Mouse (Mus musculus): ENCODE data around the gene Bglap. TPM values are rescaled to one million over a fixed set of nuclear protein-coding genes. Genes with fewer than 3 reads are reported as not detected.
"Not testable (repeated sequence)": the region's sequence is repeated elsewhere in the genome, so short reads cannot be mapped to it uniquely, and the experiment has no call there.

Bglap gene
- polyA plus RNA-seq (2015; fragmentation: Nextera tagmentation; extraction: Ambion mirVana): not detected in 2 replicates

DNA sequence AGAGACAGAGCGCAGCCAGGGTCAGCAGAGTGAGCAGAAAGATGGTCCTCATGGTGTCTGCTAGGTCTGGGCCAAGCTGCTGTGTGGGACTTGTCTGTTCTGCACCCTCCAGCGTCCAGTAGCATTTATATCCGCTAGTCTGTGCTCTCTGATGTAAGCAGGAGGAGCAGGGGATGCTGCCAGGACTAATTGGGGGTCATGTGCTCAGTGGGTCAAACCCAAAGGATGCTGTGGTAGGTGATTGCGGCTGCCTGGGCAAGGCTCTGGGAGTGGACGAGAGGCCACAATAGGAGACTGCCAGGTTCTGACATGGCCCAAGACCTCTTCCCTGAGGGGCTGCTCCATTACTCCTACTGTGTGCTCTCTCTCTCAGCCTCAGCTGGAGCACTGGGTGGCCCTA, at the start of gene Bglap:
Gene Bglap, minus strand, starts transcription at position 101 of the 400 bp plus-strand sequence.
- no peaks in the 10 kb centered on the region for H3K9me3 ChIP-seq
- H3K4me1 ChIP-seq (replicated peaks): peaks cover 7% of the 10 kb centered on the region
- H3K27ac ChIP-seq (replicated peaks): no peak within 1 kb of the TSS
- no peaks in the 10 kb centered on the region for H3K36me3 ChIP-seq
- no peak for ATAC-seq (ENCODE audit: low FRiP score, low read depth)
- no peaks in the 10 kb centered on the region for H3K27me3 ChIP-seq
- no peak within 1 kb of the TSS for H3K4me3 ChIP-seq
- 85% methylated on average over 5 of the region's 5 CpGs for WGBS
- H3K9ac ChIP-seq: no peak within 1 kb of the TSS
- no peak within 1 kb of the TSS for H3K4me2 ChIP-seq

DNA sequence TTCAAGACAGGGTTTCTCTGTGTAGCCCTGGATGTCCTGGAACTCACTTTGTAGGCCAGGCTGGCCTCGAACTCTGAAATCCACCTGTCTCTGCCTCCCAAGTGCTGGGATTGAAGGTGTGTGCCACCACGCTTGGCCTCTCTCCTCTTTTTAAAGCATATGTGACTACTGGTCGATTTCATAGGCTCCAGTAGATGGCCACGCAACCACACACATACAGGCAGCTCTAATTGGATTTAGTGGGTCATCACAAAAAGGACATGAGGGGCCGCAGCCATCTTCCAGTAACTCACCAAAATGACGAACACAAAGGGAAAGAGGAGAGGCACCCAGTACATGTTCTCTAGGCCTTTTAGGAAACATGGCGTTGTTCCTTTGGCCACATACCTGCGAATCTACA, 44.4 kb upstream of the Bglap start:
- H3K27me3 ChIP-seq; H3K9ac ChIP-seq; H3K4me3 ChIP-seq; H3K4me2 ChIP-seq; ATAC-seq (ENCODE audit: low FRiP score, low read depth); H3K4me1 ChIP-seq (replicated peaks); H3K9me3 ChIP-seq; H3K27ac ChIP-seq (replicated peaks); H3K36me3 ChIP-seq: not testable (repeated sequence)
- 71% methylated on average over 8 of the region's 8 CpGs for WGBS

DNA sequence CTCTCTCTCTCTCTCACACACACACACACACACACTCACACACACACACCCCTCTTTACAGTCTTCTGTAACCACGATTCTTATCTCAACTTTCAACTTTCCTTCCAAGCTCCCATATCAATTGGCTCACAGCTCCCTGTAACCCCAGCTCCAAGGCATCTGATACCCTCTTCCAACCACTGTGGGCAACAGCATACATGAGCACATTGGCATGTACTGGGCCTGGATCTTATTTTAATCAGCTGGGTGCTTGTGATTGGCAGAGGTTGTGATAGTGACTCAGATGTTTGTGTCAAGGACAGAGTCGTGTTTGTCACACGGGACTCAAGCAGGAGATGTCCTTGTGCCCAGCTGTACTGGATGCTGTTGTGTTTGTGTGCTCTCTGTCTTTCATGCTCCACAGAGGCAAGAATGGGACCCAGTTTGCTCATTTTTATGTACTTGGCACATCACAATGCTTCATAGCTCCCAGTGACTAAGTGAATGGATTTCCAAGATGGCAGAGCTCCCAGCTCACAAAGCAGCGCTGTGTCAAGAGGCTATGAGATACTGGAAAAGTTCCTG, 43.2 kb upstream of the Bglap start:
- 93% methylated on average over 4 of the region's 4 CpGs for WGBS
- H3K9me3 ChIP-seq: no peaks in the 10 kb centered on the region
- H3K4me1 ChIP-seq (replicated peaks): peaks cover 20% of the 10 kb centered on the region
- H3K9ac ChIP-seq: no peak overlapping the region
- no peaks in the 10 kb centered on the region for H3K36me3 ChIP-seq
- no peak overlapping the region for H3K4me2 ChIP-seq
- H3K27ac ChIP-seq (replicated peaks): no peak overlapping the region
- H3K27me3 ChIP-seq: no peaks in the 10 kb centered on the region
- ATAC-seq (ENCODE audit: low FRiP score, low read depth): no peak
- H3K4me3 ChIP-seq: no peak overlapping the region

- 87% methylated on average over 10 of the region's 10 CpGs for WGBS
- H3K4me3 ChIP-seq: peak overlapping the region; percentile 84
- H3K27me3 ChIP-seq: no peaks in the 10 kb centered on the region
- H3K9ac ChIP-seq: no peak overlapping the region
- peaks cover 2% of the 10 kb centered on the region; the same call in 1 of the 2 replicates for H3K36me3 ChIP-seq
- peaks cover 32% of the 10 kb centered on the region for H3K4me1 ChIP-seq (replicated peaks)
- peak overlapping the region; percentile 88; the same call in 1 of the 2 replicates for H3K4me2 ChIP-seq
- peak overlapping the region; percentile 14; the same call in 1 of the 2 replicates for H3K27ac ChIP-seq (replicated peaks)
- no peak for ATAC-seq (ENCODE audit: low FRiP score, low read depth)
- no peaks in the 10 kb centered on the region for H3K9me3 ChIP-seq
These were observed 41.6 kb upstream of the Bglap start for GRCm38 (mm10) chr3:88425708-88426420.

- Histone ChIP-seq H3K4me3 (peak overlapping the region; percentile 84), H3K9me3 (no peaks in the 10 kb centered on the region), H3K36me3 (peaks cover 8% of the 10 kb centered on the region), H3K27ac (replicated peaks) (peak overlapping the region; percentile 14; the same call in 1 of the 2 replicates), H3K27me3 (no peaks in the 10 kb centered on the region), H3K9ac (no peak overlapping the region), H3K4me2 (peak overlapping the region; percentile 88), H3K4me1 (replicated peaks) (peaks cover 32% of the 10 kb centered on the region)
- WGBS: 8% methylated on average over 2 of the region's 2 CpGs
- ATAC-seq (ENCODE audit: low FRiP score, low read depth): no peak
These were observed 41.0 kb upstream of the Bglap start for GRCm38 (mm10) chr3:88425330-88425689.

GRCm38 (mm10) chr3:88424605-88425329, 40.5 kb upstream of the Bglap start, which contains the start of gene Slc25a44:
Slc25a44 (minus strand) TSS chr3:88425139.
- peak within 1 kb of the TSS; percentile 84 for H3K4me3 ChIP-seq
- peaks cover 13% of the 10 kb centered on the region for H3K36me3 ChIP-seq
- H3K27ac ChIP-seq (replicated peaks): peak within 1 kb of the TSS; percentile 84
- H3K9me3 ChIP-seq: no peaks in the 10 kb centered on the region
- peak within 1 kb of the TSS; percentile 79 for H3K9ac ChIP-seq
- peaks cover 32% of the 10 kb centered on the region for H3K4me1 ChIP-seq (replicated peaks)
- under 1% methylated on average over 35 of the region's 35 CpGs for WGBS
- H3K27me3 ChIP-seq: no peaks in the 10 kb centered on the region
- peak; percentile 96 for ATAC-seq (ENCODE audit: low FRiP score, low read depth)
- H3K4me2 ChIP-seq: peak within 1 kb of the TSS; percentile 88

- no peak; the same call in 1 of the 2 replicates for ATAC-seq (ENCODE audit: low FRiP score, low read depth)
- no peaks in the 10 kb centered on the region for H3K27me3 ChIP-seq
- H3K4me1 ChIP-seq (replicated peaks): peaks cover 43% of the 10 kb centered on the region
- no peaks in the 10 kb centered on the region for H3K9me3 ChIP-seq
- 25% methylated on average over 9 of the region's 9 CpGs for WGBS
- H3K4me2 ChIP-seq: peak overlapping the region; percentile 27
- H3K27ac ChIP-seq (replicated peaks): peak overlapping the region; percentile 25; the same call in 1 of the 2 replicates
- H3K36me3 ChIP-seq: peaks cover 30% of the 10 kb centered on the region
- H3K4me3 ChIP-seq: no peak overlapping the region
- H3K9ac ChIP-seq: no peak overlapping the region
These were observed 37.9 kb upstream of the Bglap start for GRCm38 (mm10) chr3:88422020-88422720.

GRCm38 (mm10) chr3:88420771-88421170, 36.5 kb upstream of the Bglap start:
- Histone ChIP-seq H3K9me3 (no peaks in the 10 kb centered on the region), H3K27me3 (no peaks in the 10 kb centered on the region), H3K4me1 (replicated peaks) (peaks cover 43% of the 10 kb centered on the region), H3K36me3 (peaks cover 37% of the 10 kb centered on the region), H3K9ac (no peak overlapping the region), H3K4me3 (no peak overlapping the region), H3K27ac (replicated peaks) (no peak overlapping the region), H3K4me2 (no peak overlapping the region)
- ATAC-seq (ENCODE audit: low FRiP score, low read depth): no peak
- WGBS: 96% methylated on average over 19 of the region's 19 CpGs

GRCm38 (mm10) chr3:88418016-88418415, 33.8 kb upstream of the Bglap start:
- Histone ChIP-seq H3K36me3 (peaks cover 53% of the 10 kb centered on the region), H3K4me1 (replicated peaks) (peaks cover 29% of the 10 kb centered on the region), H3K9me3 (no peaks in the 10 kb centered on the region), H3K27ac (replicated peaks) (no peak overlapping the region), H3K27me3 (no peaks in the 10 kb centered on the region), H3K4me2 (no peak overlapping the region), H3K9ac (no peak overlapping the region), H3K4me3 (no peak overlapping the region)
- ATAC-seq (ENCODE audit: low FRiP score, low read depth): no peak
- WGBS: 86% methylated on average over 6 of the region's 6 CpGs

GRCm38 (mm10) chr3:88415668-88416067, 31.4 kb upstream of the Bglap start:
- Histone ChIP-seq H3K9ac (no peak overlapping the region), H3K27me3 (no peaks in the 10 kb centered on the region), H3K4me2 (no peak overlapping the region), H3K4me3 (no peak overlapping the region), H3K4me1 (replicated peaks) (peaks cover 14% of the 10 kb centered on the region), H3K9me3 (no peaks in the 10 kb centered on the region), H3K36me3 (peaks cover 64% of the 10 kb centered on the region), H3K27ac (replicated peaks) (no peak overlapping the region)
- ATAC-seq (ENCODE audit: low FRiP score, low read depth): no peak
- WGBS: 89% methylated on average over 4 of the region's 4 CpGs

DNA sequence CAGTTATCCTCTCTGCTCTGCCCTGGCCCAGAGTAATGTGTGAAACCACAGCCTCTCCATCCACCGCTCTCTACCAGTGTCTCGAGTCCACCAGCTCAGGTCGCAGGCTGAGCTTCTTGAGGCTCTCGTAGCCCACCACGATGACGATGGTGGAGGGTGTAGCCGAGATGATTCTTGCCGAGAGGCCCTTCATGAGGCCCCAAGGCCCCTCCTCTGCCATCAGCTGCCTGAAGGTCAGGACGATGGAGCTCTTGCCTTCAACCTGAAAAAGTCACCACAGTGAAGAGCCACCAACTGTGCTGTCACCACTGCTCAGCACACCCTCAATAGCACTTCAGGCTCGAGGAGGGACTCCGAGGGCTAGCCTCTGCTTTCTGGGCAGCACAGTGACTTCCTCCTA, 28.4 kb upstream of the Bglap start:
- no peak overlapping the region for H3K4me2 ChIP-seq
- no peak for ATAC-seq (ENCODE audit: low FRiP score, low read depth)
- no peaks in the 10 kb centered on the region for H3K9me3 ChIP-seq
- no peak overlapping the region for H3K27ac ChIP-seq (replicated peaks)
- WGBS: 93% methylated on average over 11 of the region's 11 CpGs
- H3K9ac ChIP-seq: no peak overlapping the region
- H3K27me3 ChIP-seq: no peaks in the 10 kb centered on the region
- H3K4me3 ChIP-seq: no peak overlapping the region
- H3K36me3 ChIP-seq: peaks cover 41% of the 10 kb centered on the region
- H3K4me1 ChIP-seq (replicated peaks): peaks cover 21% of the 10 kb centered on the region
